Mouse (Mus musculus): ENCODE results near the gene Trdn. TPM values are rescaled to one million over a fixed set of nuclear protein-coding genes. Genes with fewer than 3 reads are reported as not detected.

The Trdn gene
- total RNA-seq, 2 experiments from 2014 or later: not detected

DNA sequence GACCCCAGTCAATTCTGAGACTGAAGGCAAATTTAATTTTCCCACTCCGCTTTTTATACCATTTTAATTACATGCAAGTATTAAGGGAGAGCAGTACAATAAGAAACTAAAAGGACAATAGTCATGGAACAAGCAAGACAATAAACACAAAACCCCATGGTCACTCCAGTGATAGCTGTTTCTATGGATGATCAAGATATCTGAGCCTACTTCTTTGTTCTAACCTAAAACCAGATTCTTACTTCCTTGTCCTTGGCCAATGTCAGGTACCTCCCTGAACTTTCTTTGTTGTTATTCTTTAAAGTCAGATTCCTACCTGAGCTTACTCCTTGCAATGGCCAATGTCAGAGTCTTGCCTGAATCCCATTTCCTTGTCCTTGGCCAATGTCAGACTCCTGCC lies 272.7 kb downstream of the Trdn start:
- no peak for ATAC-seq (replicated peaks; ENCODE audit: low FRiP score, low TSS enrichment, poor library complexity, severe bottlenecking)

DNA sequence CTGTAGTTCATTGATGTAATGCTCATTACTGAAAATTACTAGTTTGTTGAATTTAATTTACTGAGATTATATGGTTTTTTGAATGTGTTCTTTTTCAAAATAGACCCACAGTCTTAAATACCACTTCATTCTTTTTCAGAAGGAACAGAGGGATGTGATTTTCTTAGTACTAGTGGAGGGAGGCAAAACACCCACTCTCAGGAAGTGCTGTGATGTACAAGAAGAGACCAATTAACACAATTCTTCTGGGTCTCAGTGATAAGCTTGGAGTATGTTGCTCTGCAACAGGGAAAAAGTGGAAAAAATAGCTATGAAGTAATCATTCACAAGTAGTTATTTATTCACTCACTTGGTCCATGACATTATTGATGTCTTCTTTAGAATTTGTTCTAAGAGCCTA lies 286.2 kb downstream of the Trdn start:
- ATAC-seq (replicated peaks; ENCODE audit: low FRiP score, low TSS enrichment, poor library complexity, severe bottlenecking): no peak

DNA sequence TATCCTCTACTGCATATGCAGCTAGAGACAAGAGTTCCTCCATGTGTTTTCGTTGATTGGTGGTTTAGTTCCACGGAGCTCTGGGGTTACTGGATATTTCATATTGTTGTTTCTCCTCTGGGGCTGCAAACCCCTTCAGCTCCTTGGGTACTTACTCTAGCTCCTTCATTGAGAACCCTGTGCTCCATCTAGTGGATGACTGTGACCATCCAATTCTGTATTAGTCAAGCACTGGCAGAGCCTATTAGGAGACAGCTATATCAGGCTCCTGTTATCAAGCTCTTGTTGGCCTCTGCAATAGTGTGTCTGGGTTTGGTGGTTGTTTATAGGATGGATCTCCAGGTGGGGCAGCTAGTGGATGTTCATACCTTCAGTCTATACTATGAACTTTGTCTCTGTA lies 290.2 kb downstream of the Trdn start:
- ATAC-seq (replicated peaks; ENCODE audit: low FRiP score, low TSS enrichment, poor library complexity, severe bottlenecking): no peak

DNA sequence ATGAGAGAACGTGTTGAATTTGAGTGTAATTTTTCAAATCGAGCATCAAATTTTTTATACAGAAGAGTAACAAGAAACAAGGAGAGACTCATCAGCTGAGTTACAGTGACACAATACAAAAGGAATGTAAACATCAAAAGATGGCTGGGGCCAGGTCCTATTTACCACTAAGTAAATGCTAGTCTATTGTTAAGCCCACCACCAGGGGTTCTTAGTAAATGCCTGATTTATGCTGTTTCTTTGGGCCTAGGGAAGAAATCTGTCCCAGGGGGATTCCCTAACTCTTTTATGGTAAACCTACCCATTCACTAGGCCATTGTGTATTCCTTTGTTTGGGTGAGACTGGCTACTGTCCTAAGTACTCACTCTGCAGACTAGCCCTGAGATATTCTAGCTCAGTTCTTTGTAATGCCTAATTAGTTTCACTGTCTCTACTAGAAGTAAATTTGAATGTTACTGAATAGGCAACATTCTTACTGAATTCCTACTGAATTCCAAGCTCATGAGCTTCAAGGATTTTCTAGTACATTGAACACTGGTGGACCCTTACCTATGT lies 295.2 kb downstream of the Trdn start:
- no peak for ATAC-seq (replicated peaks; ENCODE audit: low FRiP score, low TSS enrichment, poor library complexity, severe bottlenecking)

Other genes with a start within 250 kb of the Trdn start
- not detected in 2 replicates for gene Nkain2, start 190.1 kb upstream of the Trdn start, total RNA-seq (2014; fragmentation: Nextera tagmentation)
- gene Nkain2, start 190.1 kb upstream of the Trdn start, total RNA-seq (2017): not detected in 2 replicates